Mouse (Mus musculus) liver, adult 2 months (tissue): ENCODE measurements at regions not wholly inside any gene's neighbourhood (a gene's known extent, or its start where the extent isn't known, plus 50 kb on each side); places are given as distances from the start of the nearest gene placed in this dataset.

ENCODE experiments used
- DNase-seq: peaks from one replicate; pipeline ENCODE4 v3.0.0-alpha.2; 2011; ENCODE audit warnings: low read depth, low spot score; ENCODE audit errors: extremely low read depth
- H3K27ac ChIP-seq: fragments of 200-500 bp; replicated peaks from 2 replicates; pipeline ENCODE4 v1.5.1; 2012; ENCODE audit warnings: low read depth, mild to moderate bottlenecking, control low read depth, inconsistent platforms, low read length; ENCODE audit not compliant: insufficient read depth
- H3K27me3 ChIP-seq: fragments of 200-500 bp; 2 replicates; pipeline ENCODE4 v1.6.1; 2012; ENCODE audit warnings: mild to moderate bottlenecking, moderate library complexity, low read length, inconsistent platforms; ENCODE audit not compliant: control insufficient read depth, insufficient read depth
- H3K36me3 ChIP-seq: fragments of 200-500 bp; 2 replicates; pipeline ENCODE4 v1.6.1; 2012; ENCODE audit warnings: low read length, inconsistent platforms; ENCODE audit not compliant: control insufficient read depth, insufficient read depth
- H3K4me1 ChIP-seq: fragments of 200-500 bp; 2 replicates; pipeline ENCODE4 v1.6.1; 2011; ENCODE audit warnings: low read length; ENCODE audit not compliant: control insufficient read depth, insufficient read depth
- H3K4me3 ChIP-seq: fragments of 200-500 bp; 2 replicates; pipeline ENCODE4 v1.5.1; 2011; ENCODE audit warnings: low read depth, mild to moderate bottlenecking, control low read depth, low read length, moderate library complexity; ENCODE audit not compliant: insufficient read depth
- H3K79me2 ChIP-seq: fragments of 200-500 bp; 2 replicates; pipeline ENCODE4 v1.6.1; 2012; ENCODE audit warnings: inconsistent platforms, mild to moderate bottlenecking, low read length, moderate library complexity; ENCODE audit not compliant: control insufficient read depth, insufficient read depth
- H3K9ac ChIP-seq: fragments of 200-500 bp; 2 replicates; pipeline ENCODE4 v1.6.1; 2012; ENCODE audit warnings: low read depth, mild to moderate bottlenecking, control low read depth, inconsistent platforms, low read length
- CTCF ChIP-seq: fragments of 200-500 bp; IDR thresholded peaks from 2 replicates; pipeline ENCODE4 v1.5.1; 2011; ENCODE audit warnings: low read depth, low read length, control low read depth
- POLR2A ChIP-seq: fragments of 200-500 bp; IDR thresholded peaks from 2 replicates; pipeline ENCODE4 v1.6.1; 2011; ENCODE audit warnings: low read length, control low read depth; ENCODE audit not compliant: insufficient read depth; ENCODE audit errors: extremely low read depth
- WGBS: fragments of 180-500 bp; shearing (Covaris S2); methylation state at CpG from one replicate; pipeline ENCODE4 v1.1.7; 2018; 5-methylcytosine and 5-hydroxymethylcytosine counted together

DNA sequence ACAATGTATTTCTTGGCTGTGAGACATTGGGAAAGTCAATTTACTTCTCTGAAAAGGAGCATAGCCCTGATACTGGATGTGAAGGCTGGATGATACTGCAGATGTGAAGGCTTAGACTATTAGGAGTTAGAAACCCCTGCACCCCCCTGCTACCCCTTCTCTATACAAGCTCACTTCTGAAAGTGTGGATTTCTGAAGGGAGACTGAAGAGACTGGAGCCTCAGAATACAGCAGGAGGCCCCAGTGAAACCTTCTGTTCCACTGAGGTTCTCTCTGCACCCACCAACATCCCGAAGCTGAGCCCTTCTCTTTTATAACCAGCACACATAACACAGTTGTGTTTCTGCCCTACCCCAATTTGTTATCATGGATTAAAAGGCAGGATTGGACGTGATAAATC, 131.7 kb upstream of the Vangl1 start:
- Histone ChIP-seq H3K4me1 (no peaks in the 10 kb centered on the region), H3K79me2 (no peaks in the 10 kb centered on the region), H3K9ac (no peak overlapping the region), H3K4me3 (no peak overlapping the region), H3K27me3 (no peaks in the 10 kb centered on the region), H3K27ac (no peak overlapping the region), H3K36me3 (no peaks in the 10 kb centered on the region)
- 65% methylated on average over 2 of the region's 2 CpGs for WGBS
- TF ChIP-seq CTCF (no peak), POLR2A (no peak)
- no peak for DNase-seq

DNA sequence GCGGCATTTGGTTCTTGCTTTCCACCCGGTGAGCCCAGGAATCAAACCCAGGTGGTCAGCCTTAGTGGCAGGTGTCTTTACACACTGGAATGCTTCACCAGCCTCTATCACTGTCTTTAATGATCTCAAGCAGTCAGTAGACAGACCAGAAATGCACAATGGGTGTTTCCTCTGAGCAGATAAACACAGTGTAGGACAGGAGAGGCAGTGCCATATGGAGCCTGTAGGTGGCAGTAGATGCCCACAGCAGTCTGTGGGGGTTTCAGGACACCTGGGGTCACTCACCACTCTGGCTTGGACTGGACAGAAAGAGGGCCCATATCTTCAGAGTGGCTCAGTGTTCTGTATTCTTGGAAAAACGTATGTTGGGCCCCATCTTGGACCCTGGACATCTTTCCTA, 130.7 kb upstream of the Vangl1 start:
- Histone ChIP-seq H3K79me2 (no peaks in the 10 kb centered on the region), H3K27me3 (no peaks in the 10 kb centered on the region; the same call in 1 of the 2 replicates), H3K36me3 (no peaks in the 10 kb centered on the region), H3K27ac (no peak overlapping the region), H3K4me1 (no peaks in the 10 kb centered on the region), H3K4me3 (no peak overlapping the region), H3K9ac (no peak overlapping the region)
- 76% methylated on average over 3 of the region's 3 CpGs for WGBS
- TF ChIP-seq POLR2A: no peak
- peak; percentile 92 for TF ChIP-seq CTCF
- peak; percentile 18 for DNase-seq

GRCm38 (mm10) chr3:102332221-102332620, 127.7 kb upstream of the Vangl1 start:
- DNase-seq: no peak
- TF ChIP-seq CTCF (no peak), POLR2A (no peak)
- H3K79me2 ChIP-seq: no peaks in the 10 kb centered on the region
- no peak overlapping the region for H3K27ac ChIP-seq
- H3K36me3 ChIP-seq: no peaks in the 10 kb centered on the region
- no peak overlapping the region for H3K4me3 ChIP-seq
- no peaks in the 10 kb centered on the region for H3K4me1 ChIP-seq
- WGBS: 53% methylated on average over 3 of the region's 3 CpGs
- H3K27me3 ChIP-seq: no peaks in the 10 kb centered on the region; the same call in 1 of the 2 replicates
- H3K9ac ChIP-seq: no peak overlapping the region

GRCm38 (mm10) chr3:102319331-102319730, 114.8 kb upstream of the Vangl1 start:
- Histone ChIP-seq H3K79me2 (no peaks in the 10 kb centered on the region), H3K27me3 (no peaks in the 10 kb centered on the region), H3K4me3 (no peak overlapping the region), H3K36me3 (no peaks in the 10 kb centered on the region), H3K27ac (no peak overlapping the region), H3K4me1 (no peaks in the 10 kb centered on the region), H3K9ac (no peak overlapping the region)
- no peak for TF ChIP-seq CTCF
- no peak for TF ChIP-seq POLR2A
- 80% methylated on average over 3 of the region's 3 CpGs for WGBS
- DNase-seq: no peak

GRCm38 (mm10) chr3:102316151-102316550, 111.7 kb upstream of the Vangl1 start:
- H3K4me3 ChIP-seq: no peak overlapping the region
- TF ChIP-seq CTCF (no peak), POLR2A (no peak)
- no peaks in the 10 kb centered on the region for H3K4me1 ChIP-seq
- no peak for DNase-seq
- H3K27ac ChIP-seq: no peak overlapping the region
- no peak overlapping the region for H3K9ac ChIP-seq
- H3K36me3 ChIP-seq: no peaks in the 10 kb centered on the region
- H3K79me2 ChIP-seq: no peaks in the 10 kb centered on the region
- H3K27me3 ChIP-seq: no peaks in the 10 kb centered on the region
- WGBS: 79% methylated on average over 3 of the region's 3 CpGs

GRCm38 (mm10) chr3:102311482-102312225, 107.2 kb upstream of the Vangl1 start:
- Histone ChIP-seq H3K4me3 (no peak overlapping the region), H3K4me1 (no peaks in the 10 kb centered on the region), H3K9ac (no peak overlapping the region), H3K36me3 (no peaks in the 10 kb centered on the region), H3K27me3 (no peaks in the 10 kb centered on the region), H3K79me2 (no peaks in the 10 kb centered on the region), H3K27ac (no peak overlapping the region)
- WGBS: 73% methylated on average over 15 of the region's 15 CpGs
- DNase-seq: no peak
- TF ChIP-seq CTCF (no peak), POLR2A (no peak)
